Mouse (Mus musculus) myocyte (in vitro differentiated cells): ENCODE data around the gene Dock1.

ENCODE experiments used
- E2F4 ChIP-seq: IDR thresholded peaks from one replicate; pipeline ENCODE4 v1.6.1; 2011; ENCODE audit warnings: mild to moderate bottlenecking, control low read depth, moderate library complexity; ENCODE audit not compliant: insufficient read depth
- POLR2A ChIP-seq: IDR thresholded peaks from one replicate; pipeline ENCODE4 v1.6.1; 2011; ENCODE audit warnings: low read depth, mild to moderate bottlenecking, control low read depth, moderate library complexity; ENCODE audit not compliant: insufficient read length

GRCm38 (mm10) chr7:135221475-135221874 is 551.0 kb downstream of the Dock1 start:
- TF ChIP-seq E2F4 (no peak), POLR2A (no peak)
